Mouse (Mus musculus) midbrain, embryonic 12.5 days (tissue): ENCODE measurements around the gene Pde7b. TPM values are rescaled to one million over a fixed set of nuclear protein-coding genes. Genes with fewer than 3 reads are reported as not detected.

Source experiments
- ATAC-seq: fragments of 200-750 bp; cut with Nextera tagmentation; 2 replicates; pipeline ENCODE4 v1.8.0; 2017; ENCODE audit warnings: low read depth, moderate TSS enrichment, moderate library complexity; ENCODE audit not compliant: low FRiP score
- H3K27ac ChIP-seq: fragments of 300-500 bp; sonication (generic); replicated peaks from 2 replicates; pipeline ENCODE4 v1.5.1; 2016; ENCODE audit warnings: mild to moderate bottlenecking
- H3K27me3 ChIP-seq: fragments of 300-500 bp; sonication (generic); 2 replicates; pipeline ENCODE4 v1.6.1; 2016; ENCODE audit warnings: mild to moderate bottlenecking
- H3K36me3 ChIP-seq: fragments of 300-500 bp; sonication (generic); 2 replicates; pipeline ENCODE4 v1.6.1; 2016
- H3K4me1 ChIP-seq: fragments of 300-500 bp; sonication (generic); 2 replicates; pipeline ENCODE4 v1.6.1; 2016
- H3K4me2 ChIP-seq: fragments of 300-500 bp; sonication (generic); replicated peaks from 2 replicates; pipeline ENCODE4 v1.6.1; 2016; ENCODE audit warnings: mild to moderate bottlenecking, moderate library complexity
- H3K4me3 ChIP-seq: fragments of 300-500 bp; sonication (generic); 2 replicates; pipeline ENCODE4 v1.5.1; 2016; ENCODE audit warnings: mild to moderate bottlenecking
- H3K9ac ChIP-seq: fragments of 300-500 bp; sonication (generic); replicated peaks from 2 replicates; pipeline ENCODE4 v1.6.1; 2016; ENCODE audit warnings: mild to moderate bottlenecking, moderate library complexity
- H3K9me3 ChIP-seq: fragments of 300-500 bp; sonication (generic); 2 replicates; pipeline ENCODE4 v1.6.1; 2016; ENCODE audit warnings: mild to moderate bottlenecking
- WGBS: fragments of 180-500 bp; shearing (Covaris S2); methylation state at CpG from one replicate; pipeline ENCODE4 v1.1.7; 2016; 5-methylcytosine and 5-hydroxymethylcytosine counted together
- polyA plus RNA-seq: library from polyadenylated mRNA; unstranded; fragments of >200 nt; fragmentation: Nextera tagmentation; extraction: Ambion mirVana; gene quantifications from 2 replicates; pipeline ENCODE4 v1.2.1, GENCODE M21; 2016

The Pde7b gene
- polyA plus RNA-seq, 1 experiment from 2014 or later: 3.2 TPM

GRCm38 (mm10) chr10:20668577-20668976 is 56.3 kb downstream of the Pde7b start:
- no peak overlapping the region for H3K4me3 ChIP-seq
- no peaks in the 10 kb centered on the region for H3K36me3 ChIP-seq
- H3K9me3 ChIP-seq: 0 out of 2 replicates have a peak, but pooled peaks cover 4% of the 10 kb centered on the region
- no peak overlapping the region for H3K9ac ChIP-seq
- no peak for ATAC-seq
- H3K27ac ChIP-seq: no peak overlapping the region
- H3K27me3 ChIP-seq: no peaks in the 10 kb centered on the region
- H3K4me1 ChIP-seq: 0 out of 2 replicates have a peak, but pooled peaks cover 5% of the 10 kb centered on the region
- H3K4me2 ChIP-seq: no peak overlapping the region
- WGBS: 20% methylated on average over 4 of the region's 4 CpGs

DNA sequence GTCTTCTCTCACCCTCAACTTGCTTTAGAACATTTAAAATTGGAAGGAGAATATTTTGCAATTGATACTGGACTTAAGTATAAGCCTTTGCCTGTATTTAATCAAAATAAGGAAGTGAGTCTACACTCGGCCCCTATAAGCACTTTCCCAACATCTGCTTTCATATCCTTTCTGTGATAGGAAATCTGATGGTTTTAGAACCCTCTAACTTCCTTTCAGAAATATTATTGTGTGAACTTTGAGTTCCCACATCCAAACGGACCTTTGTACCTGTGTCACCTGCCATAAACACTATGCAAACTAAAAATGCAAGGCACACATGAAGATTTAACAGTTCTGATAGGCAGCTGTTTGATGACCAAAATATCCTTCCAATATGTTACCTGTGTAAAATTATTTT is 58.2 kb downstream of the Pde7b start:
- 73% methylated on average over 2 of the region's 2 CpGs for WGBS
- H3K9me3 ChIP-seq: 0 out of 2 replicates have a peak, but pooled peaks cover 4% of the 10 kb centered on the region
- no peak for ATAC-seq

GRCm38 (mm10) chr10:20662951-20663350 is 61.9 kb downstream of the Pde7b start:
- no peak for ATAC-seq
- H3K4me1 ChIP-seq: no peaks in the 10 kb centered on the region
- H3K9ac ChIP-seq: no peak overlapping the region
- H3K27ac ChIP-seq: no peak overlapping the region
- WGBS: 79% methylated on average over 7 of the region's 7 CpGs
- no peak overlapping the region for H3K4me2 ChIP-seq
- no peaks in the 10 kb centered on the region for H3K27me3 ChIP-seq
- no peaks in the 10 kb centered on the region for H3K36me3 ChIP-seq
- no peaks in the 10 kb centered on the region for H3K9me3 ChIP-seq
- no peak overlapping the region for H3K4me3 ChIP-seq

More for the DNA sequence above, 58.2 kb downstream of the Pde7b start:
- Histone ChIP-seq H3K4me3 (no peak overlapping the region), H3K27me3 (no peaks in the 10 kb centered on the region), H3K4me1 (0 out of 2 replicates have a peak, but pooled peaks cover 5% of the 10 kb centered on the region), H3K4me2 (no peak overlapping the region), H3K9ac (no peak overlapping the region), H3K27ac (no peak overlapping the region), H3K36me3 (no peaks in the 10 kb centered on the region)

DNA sequence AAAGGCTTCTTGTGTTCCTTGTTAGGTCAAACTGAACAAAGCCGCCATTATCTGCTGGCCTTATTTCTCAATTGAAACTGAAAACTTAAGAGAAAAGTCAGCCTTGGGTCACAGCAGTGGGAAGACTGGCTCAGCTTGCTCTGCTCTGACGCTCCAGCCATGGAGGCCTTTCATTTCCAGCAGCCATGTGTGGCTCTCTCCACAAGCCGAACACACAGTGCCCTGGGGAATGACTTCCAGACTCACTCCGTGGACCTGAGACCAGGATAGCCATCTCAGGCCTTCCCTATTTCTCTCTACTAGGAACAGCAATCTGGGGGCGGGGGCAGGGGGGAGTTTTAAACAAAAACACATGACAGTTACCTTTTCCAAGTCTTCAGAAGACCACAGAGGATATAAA is 63.2 kb downstream of the Pde7b start:
- Histone ChIP-seq H3K27me3 (no peaks in the 10 kb centered on the region), H3K4me1 (no peaks in the 10 kb centered on the region), H3K9me3 (no peaks in the 10 kb centered on the region), H3K4me3 (no peak overlapping the region), H3K4me2 (no peak overlapping the region), H3K36me3 (no peaks in the 10 kb centered on the region), H3K27ac (no peak overlapping the region), H3K9ac (no peak overlapping the region)
- no peak for ATAC-seq
- WGBS: 81% methylated on average over 5 of the region's 5 CpGs

DNA sequence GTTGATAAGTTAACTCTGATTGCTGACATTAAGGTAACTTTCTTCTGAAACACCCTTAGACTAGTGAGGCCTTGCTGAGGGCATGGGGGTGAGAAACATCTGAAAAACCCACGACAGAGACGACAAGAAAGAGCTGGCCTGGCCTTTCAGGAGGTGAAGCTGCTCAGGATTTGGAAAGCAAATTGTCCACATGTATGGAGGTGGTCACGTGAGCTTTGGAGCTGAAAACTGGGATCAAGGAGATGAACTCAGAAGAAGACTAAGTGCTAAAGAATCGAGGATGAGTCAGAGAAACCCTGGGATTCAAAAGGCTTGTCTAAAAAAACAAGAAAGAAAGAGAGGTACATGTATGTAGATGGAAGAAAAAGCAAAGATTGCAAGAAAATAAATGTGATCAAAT is 65.2 kb downstream of the Pde7b start:
- ATAC-seq: no peak
- no peaks in the 10 kb centered on the region for H3K27me3 ChIP-seq

DNA sequence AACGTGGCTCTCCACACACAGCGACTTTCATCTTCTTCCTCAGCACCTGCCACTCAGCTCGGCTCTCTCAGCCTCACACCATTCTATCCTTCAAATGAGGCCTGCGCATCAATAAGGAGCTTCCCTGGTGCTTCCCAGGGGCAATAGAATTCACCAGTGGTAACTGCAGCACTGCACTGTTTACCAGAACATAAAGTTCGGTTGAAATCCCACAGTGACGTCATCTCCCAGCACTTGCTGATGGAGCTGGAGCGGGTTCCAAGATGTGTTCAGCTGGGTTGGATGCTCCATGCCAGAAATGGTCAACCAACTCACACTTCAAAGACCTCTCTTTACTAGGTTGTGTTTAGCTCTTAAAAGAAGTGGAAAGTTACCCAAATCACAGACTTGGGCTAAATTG is 65.6 kb downstream of the Pde7b start:
- H3K9me3 ChIP-seq: no peaks in the 10 kb centered on the region
- no peaks in the 10 kb centered on the region for H3K36me3 ChIP-seq
- no peak overlapping the region for H3K9ac ChIP-seq
- ATAC-seq: no peak
- 74% methylated on average over 7 of the region's 7 CpGs for WGBS
- H3K27me3 ChIP-seq: no peaks in the 10 kb centered on the region
- H3K4me3 ChIP-seq: no peak overlapping the region
- H3K4me1 ChIP-seq: no peaks in the 10 kb centered on the region
- H3K4me2 ChIP-seq: no peak overlapping the region
- H3K27ac ChIP-seq: no peak overlapping the region

More for the DNA sequence above, 65.2 kb downstream of the Pde7b start:
- Histone ChIP-seq H3K36me3 (no peaks in the 10 kb centered on the region), H3K9ac (no peak overlapping the region), H3K4me2 (no peak overlapping the region), H3K4me1 (no peaks in the 10 kb centered on the region), H3K4me3 (no peak overlapping the region), H3K27ac (no peak overlapping the region), H3K9me3 (no peaks in the 10 kb centered on the region)
- WGBS: 78% methylated on average over 4 of the region's 4 CpGs

DNA sequence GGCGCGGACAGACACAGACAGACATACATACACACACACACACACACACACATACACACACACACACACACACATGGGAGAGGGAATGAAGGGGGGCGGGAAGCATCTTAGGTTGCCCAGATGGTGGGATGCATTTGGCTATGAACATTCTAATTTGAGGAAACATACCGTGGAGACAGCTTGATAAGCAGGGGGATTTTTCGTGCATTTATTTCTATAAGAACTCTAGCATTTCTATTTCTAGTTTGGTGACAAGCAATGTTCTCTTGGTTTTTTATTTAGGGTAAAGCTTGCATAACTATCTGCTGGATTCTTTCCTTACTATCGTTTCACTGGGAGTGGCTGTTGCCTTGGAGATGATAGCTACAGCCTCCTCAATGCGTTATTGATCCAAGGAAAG is 66.2 kb downstream of the Pde7b start:
- H3K4me3 ChIP-seq: no peak overlapping the region
- H3K27me3 ChIP-seq: no peaks in the 10 kb centered on the region
- H3K4me1 ChIP-seq: no peaks in the 10 kb centered on the region
- H3K4me2 ChIP-seq: no peak overlapping the region
- no peak overlapping the region for H3K9ac ChIP-seq
- WGBS: 76% methylated on average over 7 of the region's 7 CpGs
- no peak overlapping the region for H3K27ac ChIP-seq
- no peak for ATAC-seq
- no peaks in the 10 kb centered on the region for H3K36me3 ChIP-seq
- no peaks in the 10 kb centered on the region for H3K9me3 ChIP-seq

- Histone ChIP-seq H3K27me3 (no peaks in the 10 kb centered on the region), H3K27ac (no peak overlapping the region), H3K36me3 (no peaks in the 10 kb centered on the region), H3K9ac (no peak overlapping the region), H3K9me3 (no peaks in the 10 kb centered on the region), H3K4me3 (no peak overlapping the region), H3K4me1 (no peaks in the 10 kb centered on the region), H3K4me2 (no peak overlapping the region)
- WGBS: 84% methylated on average over 12 of the region's 12 CpGs
- ATAC-seq: no peak
These were observed 67.4 kb downstream of the Pde7b start for GRCm38 (mm10) chr10:20657316-20658081.

GRCm38 (mm10) chr10:20654590-20654989 is 70.3 kb downstream of the Pde7b start:
- WGBS: 90% methylated on average over 6 of the region's 6 CpGs
- H3K4me3 ChIP-seq: no peak overlapping the region
- no peaks in the 10 kb centered on the region for H3K36me3 ChIP-seq
- H3K27ac ChIP-seq: no peak overlapping the region
- no peaks in the 10 kb centered on the region for H3K4me1 ChIP-seq
- no peak overlapping the region for H3K4me2 ChIP-seq
- no peak overlapping the region for H3K9ac ChIP-seq
- H3K9me3 ChIP-seq: no peaks in the 10 kb centered on the region
- ATAC-seq: no peak
- H3K27me3 ChIP-seq: no peaks in the 10 kb centered on the region

DNA sequence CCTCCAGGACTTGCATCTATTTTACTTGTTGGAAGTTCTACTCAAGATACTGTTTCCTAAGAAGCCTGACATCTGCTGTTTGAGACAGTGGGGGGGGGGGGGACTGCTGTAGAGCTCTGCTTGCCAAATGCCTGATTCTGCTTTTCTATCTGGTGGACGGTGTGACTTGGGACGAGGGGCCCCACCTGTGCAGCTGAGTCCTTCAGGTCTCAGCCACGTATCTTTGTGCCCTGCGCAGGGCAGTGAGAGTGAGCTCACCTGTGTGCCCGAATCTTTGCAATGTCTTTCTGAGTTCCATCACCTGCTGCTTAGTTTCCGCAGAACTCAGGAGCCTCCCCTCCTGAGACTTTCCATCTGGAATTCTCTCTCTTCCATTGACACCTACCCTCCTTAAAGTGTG is 70.7 kb downstream of the Pde7b start:
- Histone ChIP-seq H3K4me2 (no peak overlapping the region), H3K27ac (no peak overlapping the region), H3K36me3 (no peaks in the 10 kb centered on the region), H3K9me3 (no peaks in the 10 kb centered on the region), H3K4me1 (no peaks in the 10 kb centered on the region), H3K9ac (no peak overlapping the region), H3K4me3 (no peak overlapping the region), H3K27me3 (no peaks in the 10 kb centered on the region)
- ATAC-seq: no peak
- WGBS: 84% methylated on average over 6 of the region's 6 CpGs

DNA sequence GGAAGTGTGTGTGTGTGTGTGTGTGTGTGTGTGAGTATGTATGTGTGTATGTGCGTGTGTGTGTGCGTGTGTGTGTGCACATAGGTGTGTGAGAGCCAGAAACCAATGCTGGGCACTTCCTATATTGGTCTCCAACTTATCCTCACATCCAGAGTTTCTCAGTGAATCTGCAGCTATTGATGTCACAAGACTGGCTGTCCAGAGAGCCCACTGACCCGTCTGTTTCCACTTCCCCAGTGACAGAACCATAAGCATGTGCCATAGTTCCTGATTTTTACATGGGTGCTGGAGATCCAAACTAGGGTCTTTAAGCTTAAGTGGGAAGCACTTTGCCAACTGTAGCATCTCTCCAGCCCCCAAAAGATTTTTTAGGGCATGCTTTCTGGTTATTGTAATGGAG is 71.6 kb downstream of the Pde7b start:
- no peaks in the 10 kb centered on the region for H3K4me1 ChIP-seq
- ATAC-seq: no peak
- H3K27me3 ChIP-seq: no peaks in the 10 kb centered on the region
- no peaks in the 10 kb centered on the region for H3K9me3 ChIP-seq
- H3K36me3 ChIP-seq: no peaks in the 10 kb centered on the region
- H3K4me2 ChIP-seq: no peak overlapping the region
- 82% methylated on average over 3 of the region's 3 CpGs for WGBS
- H3K4me3 ChIP-seq: no peak overlapping the region
- no peak overlapping the region for H3K27ac ChIP-seq
- no peak overlapping the region for H3K9ac ChIP-seq

GRCm38 (mm10) chr10:20636381-20636780 is 88.5 kb downstream of the Pde7b start:
- Histone ChIP-seq H3K36me3 (no peaks in the 10 kb centered on the region), H3K4me2 (no peak overlapping the region), H3K9me3 (no peaks in the 10 kb centered on the region), H3K27ac (no peak overlapping the region), H3K4me1 (no peaks in the 10 kb centered on the region), H3K4me3 (no peak overlapping the region), H3K27me3 (no peaks in the 10 kb centered on the region), H3K9ac (no peak overlapping the region)
- 68% methylated on average over 8 of the region's 8 CpGs for WGBS
- no peak for ATAC-seq

GRCm38 (mm10) chr10:20633085-20633415 is 91.8 kb downstream of the Pde7b start:
- Histone ChIP-seq H3K27ac (no peak overlapping the region), H3K27me3 (no peaks in the 10 kb centered on the region), H3K9me3 (no peaks in the 10 kb centered on the region), H3K36me3 (no peaks in the 10 kb centered on the region), H3K4me2 (no peak overlapping the region), H3K4me3 (no peak overlapping the region), H3K4me1 (no peaks in the 10 kb centered on the region), H3K9ac (no peak overlapping the region)
- ATAC-seq: no peak
- WGBS: 90% methylated on average over 1 of the region's 1 CpGs
